In genomic region chr7:128254978-128255377, GRCm38 (mm10) we compare ENCODE assay signal across 23 mouse cellular contexts. TPM values are rescaled to one million over a fixed set of nuclear protein-coding genes. Genes with fewer than 3 reads are reported as not detected.
DNase-seq lines count a peak whose midpoint lies in the region; ATAC-seq and TF ChIP-seq lines count a peak whose summit lies in the region.
"Had no signal": no experiment of that assay in that cellular context is flagged by ENCODE, and none has a peak within 500 bp of the region (broad histone marks: within the 10 kb centered on the region; RNA-seq: fewer than 3 reads in every experiment).

No protein-coding gene starts in this region.

- no peaks in the 10 kb centered on the region for H3K9me3 ChIP-seq in midbrain, embryonic 11.5 days (ENCODE audit: control insufficient read depth, low read length)
- no peaks in the 10 kb centered on the region for H3K9me3 ChIP-seq in midbrain, postnatal 0 days (ENCODE audit: low read length)
- H3K9me3 ChIP-seq in hindbrain, embryonic 16.5 days (ENCODE audit: control insufficient read depth, low read length) = no peaks in the 10 kb centered on the region
- H3K9me3 ChIP-seq: embryonic facial prominence, embryonic 13.5 days; embryonic facial prominence, embryonic 15.5 days; forebrain, embryonic 12.5 days; forebrain, embryonic 15.5 days had no signal

- H3K27me3 ChIP-seq in heart, adult 2 months (ENCODE audit: control insufficient read depth, insufficient read depth, low read length) = no peaks in the 10 kb centered on the region
- no peaks in the 10 kb centered on the region; the same call in 1 of the 2 replicates for H3K27me3 ChIP-seq in midbrain, embryonic 11.5 days (ENCODE audit: control insufficient read depth, insufficient read depth, low read length)
- H3K27me3 ChIP-seq in midbrain, postnatal 0 days (ENCODE audit: insufficient read depth, low read length) = no peaks in the 10 kb centered on the region
- no peaks in the 10 kb centered on the region for H3K27me3 ChIP-seq in myocyte (ENCODE audit: control insufficient read depth, insufficient read depth, insufficient read length)
- no peaks in the 10 kb centered on the region for H3K27me3 ChIP-seq in hindbrain, embryonic 16.5 days (replicated peaks; ENCODE audit: control insufficient read depth, insufficient read depth, low read length)
- H3K27me3 ChIP-seq: embryonic facial prominence, embryonic 13.5 days; embryonic facial prominence, embryonic 15.5 days; forebrain, embryonic 15.5 days had no signal

- ATAC-seq in midbrain, embryonic 11.5 days (ENCODE audit: low FRiP score) = no peak
- no peak for ATAC-seq in midbrain, postnatal 0 days (ENCODE audit: low FRiP score)
- ATAC-seq in hindbrain, embryonic 16.5 days = no peak
- ATAC-seq: forebrain, embryonic 15.5 days; forebrain, postnatal 0 days had no signal

- H3K27ac ChIP-seq in heart, adult 2 months = no peak overlapping the region
- no peak overlapping the region for H3K27ac ChIP-seq in midbrain, embryonic 11.5 days (ENCODE audit: low read depth, low read length)
- no peak overlapping the region for H3K27ac ChIP-seq in midbrain, postnatal 0 days (ENCODE audit: low read depth, low read length)
- no peak overlapping the region for H3K27ac ChIP-seq in hindbrain, embryonic 16.5 days (ENCODE audit: low read depth, low read length)
- H3K27ac ChIP-seq: embryonic facial prominence, embryonic 13.5 days; embryonic facial prominence, embryonic 15.5 days; forebrain, embryonic 12.5 days; forebrain, embryonic 15.5 days had no signal

- H3K9ac ChIP-seq in heart, adult 2 months (ENCODE audit: low read depth, low read length) = no peak overlapping the region
- H3K9ac ChIP-seq in midbrain, embryonic 11.5 days (ENCODE audit: low read length) = no peak overlapping the region
- H3K9ac ChIP-seq in midbrain, postnatal 0 days (replicated peaks; ENCODE audit: low read length, poor library complexity, severe bottlenecking) = no peak overlapping the region
- no peak overlapping the region for H3K9ac ChIP-seq in hindbrain, embryonic 16.5 days (ENCODE audit: low read depth, low read length)
- H3K9ac ChIP-seq: embryonic facial prominence, embryonic 13.5 days; embryonic facial prominence, embryonic 15.5 days; forebrain, embryonic 12.5 days; forebrain, embryonic 15.5 days; forebrain, postnatal 0 days had no signal

- TF ChIP-seq POLR2A in heart, adult 2 months (IDR thresholded peaks at IDR 0.05; ENCODE audit: insufficient read depth, low read depth, low read length) = peak; percentile 37; the same call in 1 of the 2 replicates
- no peak for TF ChIP-seq POLR2A in myocyte (IDR thresholded peaks at IDR 0.05; ENCODE audit: insufficient read length, low read depth)

- 56% methylated on average over 2 of the region's 2 CpGs for WGBS in heart, adult 2 months
- WGBS in midbrain, embryonic 11.5 days = 61% methylated on average over 2 of the region's 2 CpGs
- 62% methylated on average over 2 of the region's 2 CpGs for WGBS in midbrain, postnatal 0 days
- WGBS in hindbrain, embryonic 16.5 days = 68% methylated on average over 2 of the region's 2 CpGs

- intact Hi-C loops in heart, adult 2 months (cut with DNase I) = no loop called here

- no peak for TF ChIP-seq EP300 in heart, adult 2 months (IDR thresholded peaks at IDR 0.05; ENCODE audit: insufficient read depth, low read depth, low read length)

- H3K36me3 ChIP-seq in heart, adult 2 months (ENCODE audit: control insufficient read depth, insufficient read depth, low read length) = no peaks in the 10 kb centered on the region; the same call in 1 of the 2 replicates
- H3K36me3 ChIP-seq in midbrain, embryonic 11.5 days (ENCODE audit: control insufficient read depth, insufficient read depth, low read length) = no peaks in the 10 kb centered on the region
- no peaks in the 10 kb centered on the region for H3K36me3 ChIP-seq in midbrain, postnatal 0 days (ENCODE audit: insufficient read depth, low read length)
- peaks cover 24% of the 10 kb centered on the region for H3K36me3 ChIP-seq in myocyte (ENCODE audit: control insufficient read depth, insufficient read depth)
- H3K36me3 ChIP-seq in hindbrain, embryonic 16.5 days (ENCODE audit: control insufficient read depth, insufficient read depth, low read length) = no peaks in the 10 kb centered on the region
- H3K36me3 ChIP-seq: forebrain, embryonic 12.5 days; forebrain, embryonic 15.5 days had no signal

- TF ChIP-seq CTCF in heart, adult 2 months (IDR thresholded peaks at IDR 0.05) = no peak
- no peak for TF ChIP-seq CTCF in midbrain, postnatal 0 days (IDR thresholded peaks at IDR 0.05)

- peaks cover 3% of the 10 kb centered on the region for H3K4me1 ChIP-seq in heart, adult 2 months (ENCODE audit: control insufficient read depth, insufficient read depth, low read length)
- H3K4me1 ChIP-seq in midbrain, embryonic 11.5 days (ENCODE audit: control insufficient read depth, insufficient read depth, low read length) = peaks cover 7% of the 10 kb centered on the region
- H3K4me1 ChIP-seq in midbrain, postnatal 0 days (ENCODE audit: insufficient read depth, low read length) = no peaks in the 10 kb centered on the region
- peaks cover 11% of the 10 kb centered on the region for H3K4me1 ChIP-seq in hindbrain, embryonic 16.5 days (ENCODE audit: control insufficient read depth, insufficient read depth, low read depth, low read length)

- no peaks in the 10 kb centered on the region for H3K79me2 ChIP-seq in heart, adult 2 months (replicated peaks; ENCODE audit: control insufficient read depth, insufficient read depth, low read length)
- no peaks in the 10 kb centered on the region for H3K79me2 ChIP-seq in myocyte (ENCODE audit: control insufficient read depth, insufficient read depth)

- no peak for DNase-seq in heart, adult 2 months
- DNase-seq in heart, postnatal 4 days = no peak
- peak; percentile 47 for DNase-seq in midbrain, embryonic 11.5 days (ENCODE audit: low spot score, missing footprints)
- DNase-seq in midbrain, postnatal 0 days (ENCODE audit: low spot score) = no peak
- DNase-seq: adrenal gland, adult 2 months; adrenal gland, postnatal 10 days; adrenal gland, postnatal 25 days; cerebellum, adult 11 months; cerebellum, adult 18-20 months; cerebellum, adult 8-10 months; cerebellum, adult 9-11 months; cerebellum, postnatal 14 days; cerebellum, postnatal 36 days; embryo, embryonic 11 days; forebrain, postnatal 0 days had no signal

- no peak overlapping the region for H3K4me3 ChIP-seq in heart, adult 2 months
- no peak overlapping the region for H3K4me3 ChIP-seq in midbrain, embryonic 11.5 days (ENCODE audit: low read depth, low read length)
- no peak overlapping the region for H3K4me3 ChIP-seq in midbrain, postnatal 0 days (ENCODE audit: low read depth, low read length)
- H3K4me3 ChIP-seq in myocyte = no peak overlapping the region
- no peak overlapping the region for H3K4me3 ChIP-seq in hindbrain, embryonic 16.5 days (ENCODE audit: low read length)
- H3K4me3 ChIP-seq: embryonic facial prominence, embryonic 13.5 days; embryonic facial prominence, embryonic 15.5 days; forebrain, embryonic 12.5 days; forebrain, embryonic 15.5 days had no signal

- no peak overlapping the region for H3ac ChIP-seq in myocyte (ENCODE audit: control insufficient read depth, insufficient read length)

- no peak overlapping the region for H3K4me2 ChIP-seq in midbrain, embryonic 11.5 days
- no peak overlapping the region for H3K4me2 ChIP-seq in midbrain, postnatal 0 days (ENCODE audit: low read depth, low read length, poor library complexity, severe bottlenecking)
- no peak overlapping the region for H3K4me2 ChIP-seq in myocyte (ENCODE audit: low read depth)
- no peak overlapping the region for H3K4me2 ChIP-seq in hindbrain, embryonic 16.5 days (ENCODE audit: low read length)
- H3K4me2 ChIP-seq: embryonic facial prominence, embryonic 13.5 days; embryonic facial prominence, embryonic 15.5 days; forebrain, embryonic 12.5 days; forebrain, embryonic 15.5 days had no signal

RNA-seq across cellular contexts. Expression of gene Tgfb1i1, which starts 8.4 kb away (rescaled TPM):
- total RNA-seq in heart, adult 2 months (2021) = 10 to 100 TPM; 14.3 to 20.1 TPM
- polyA plus RNA-seq in heart, adult 2 months (2012; rRNA removed) = 26.2 and 28.2 TPM in 2 replicates
- 100 to 1,000 TPM; 101 to 108 TPM for total RNA-seq in heart, postnatal 4 days (2021)
- 32.2 and 34.3 TPM in 2 replicates for polyA plus RNA-seq in midbrain, embryonic 11.5 days (2014; fragmentation: Nextera tagmentation; extraction: Ambion mirVana)
- 14.4 and 20.2 TPM in 2 replicates for total RNA-seq in midbrain, postnatal 0 days (2014; rRNA removed)
- polyA plus RNA-seq in midbrain, postnatal 0 days (2015; fragmentation: Nextera tagmentation; extraction: Ambion mirVana) = 18.2 and 23.0 TPM in 2 replicates
- 58.1 TPM for polyA plus RNA-seq in myocyte (2012; fragmentation: generic; extraction: Trizol)
- polyA plus RNA-seq in hindbrain, embryonic 16.5 days (2015; fragmentation: Nextera tagmentation; extraction: Ambion mirVana) = 27.8 and 34.6 TPM in 2 replicates
- total RNA-seq: MEL had no signal

RNA-seq across cellular contexts. Expression of gene Slc5a2, which starts 10.5 kb away (rescaled TPM):
- not detected for total RNA-seq in heart, adult 2 months (2021)
- 0.37 TPM in 1 of 2 replicates, not detected in the other for polyA plus RNA-seq in heart, adult 2 months (2012; rRNA removed)
- total RNA-seq in heart, postnatal 4 days (2021) = not detected
- polyA plus RNA-seq in midbrain, embryonic 11.5 days (2014; fragmentation: Nextera tagmentation; extraction: Ambion mirVana) = 0.16 TPM in 1 of 2 replicates, not detected in the other
- not detected in 2 replicates for total RNA-seq in midbrain, postnatal 0 days (2014; rRNA removed)
- 0.36 TPM in 1 of 2 replicates, not detected in the other for polyA plus RNA-seq in midbrain, postnatal 0 days (2015; fragmentation: Nextera tagmentation; extraction: Ambion mirVana)
- polyA plus RNA-seq in myocyte (2012; fragmentation: generic; extraction: Trizol) = not detected
- 0.15 TPM in 1 of 2 replicates, not detected in the other for polyA plus RNA-seq in hindbrain, embryonic 16.5 days (2015; fragmentation: Nextera tagmentation; extraction: Ambion mirVana)
- total RNA-seq: adrenal gland, postnatal 25 days; forebrain, postnatal 0 days had no signal
- polyA plus RNA-seq: adrenal gland, adult 2 months; C2C12; embryonic facial prominence, embryonic 15.5 days; forebrain, embryonic 12.5 days; forebrain, embryonic 15.5 days had no signal

RNA-seq across cellular contexts. Expression of gene 9130023H24Rik, which starts 17.1 kb away (rescaled TPM):
- 1 to 10 TPM; 3.2 to 3.6 TPM for total RNA-seq in heart, adult 2 months (2021)
- 1.7 and 2.2 TPM in 2 replicates for polyA plus RNA-seq in heart, adult 2 months (2012; rRNA removed)
- total RNA-seq in heart, postnatal 4 days (2021) = 1 to 10 TPM; 5.3 to 6.8 TPM
- polyA plus RNA-seq in midbrain, embryonic 11.5 days (2014; fragmentation: Nextera tagmentation; extraction: Ambion mirVana) = 13.7 and 14.2 TPM in 2 replicates
- 3.6 and 6.3 TPM in 2 replicates for total RNA-seq in midbrain, postnatal 0 days (2014; rRNA removed)
- polyA plus RNA-seq in midbrain, postnatal 0 days (2015; fragmentation: Nextera tagmentation; extraction: Ambion mirVana) = 4.2 and 4.4 TPM in 2 replicates
- polyA plus RNA-seq in myocyte (2012; fragmentation: generic; extraction: Trizol) = 3.3 TPM
- polyA plus RNA-seq in hindbrain, embryonic 16.5 days (2015; fragmentation: Nextera tagmentation; extraction: Ambion mirVana) = 6.3 and 7.9 TPM in 2 replicates

RNA-seq across cellular contexts. Expression of gene Armc5, which starts 17.8 kb away (rescaled TPM):
- total RNA-seq in heart, adult 2 months (2021) = 1 to 10 TPM; 6.8 to 7.1 TPM
- polyA plus RNA-seq in heart, adult 2 months (2012; rRNA removed) = 11.2 and 12.3 TPM in 2 replicates
- 10 to 100 TPM; 13.3 to 13.8 TPM for total RNA-seq in heart, postnatal 4 days (2021)
- 5.8 and 7.1 TPM in 2 replicates for polyA plus RNA-seq in midbrain, embryonic 11.5 days (2014; fragmentation: Nextera tagmentation; extraction: Ambion mirVana)
- 15.0 and 19.9 TPM in 2 replicates for total RNA-seq in midbrain, postnatal 0 days (2014; rRNA removed)
- polyA plus RNA-seq in midbrain, postnatal 0 days (2015; fragmentation: Nextera tagmentation; extraction: Ambion mirVana) = 15.2 and 15.9 TPM in 2 replicates
- polyA plus RNA-seq in myocyte (2012; fragmentation: generic; extraction: Trizol) = 16.7 TPM
- polyA plus RNA-seq in hindbrain, embryonic 16.5 days (2015; fragmentation: Nextera tagmentation; extraction: Ambion mirVana) = 12.0 and 14.1 TPM in 2 replicates

RNA-seq across cellular contexts. Expression of gene BC017158, which starts 43.0 kb away (rescaled TPM):
- 1 to 10 TPM; 6.2 to 6.5 TPM for total RNA-seq in heart, adult 2 months (2021)
- polyA plus RNA-seq in heart, adult 2 months (2012; rRNA removed) = 12.1 and 12.7 TPM in 2 replicates
- total RNA-seq in heart, postnatal 4 days (2021) = 10 to 100 TPM; 12.4 to 13.1 TPM
- 19.1 and 21.0 TPM in 2 replicates for polyA plus RNA-seq in midbrain, embryonic 11.5 days (2014; fragmentation: Nextera tagmentation; extraction: Ambion mirVana)
- total RNA-seq in midbrain, postnatal 0 days (2014; rRNA removed) = 27.7 and 28.0 TPM in 2 replicates
- 17.9 and 18.3 TPM in 2 replicates for polyA plus RNA-seq in midbrain, postnatal 0 days (2015; fragmentation: Nextera tagmentation; extraction: Ambion mirVana)
- 10.9 TPM for polyA plus RNA-seq in myocyte (2012; fragmentation: generic; extraction: Trizol)
- polyA plus RNA-seq in hindbrain, embryonic 16.5 days (2015; fragmentation: Nextera tagmentation; extraction: Ambion mirVana) = 22.7 and 26.9 TPM in 2 replicates
